Mouse (Mus musculus) olfactory bulb, adult 2 months (tissue): ENCODE measurements around the gene Gm11992.

Source experiments
- CTCF ChIP-seq: fragments of 200-500 bp; IDR thresholded peaks from 2 replicates; pipeline ENCODE4 v1.5.1; 2012; ENCODE audit warnings: low read depth, mild to moderate bottlenecking, low read length, moderate library complexity; ENCODE audit not compliant: insufficient read depth
- POLR2A ChIP-seq: fragments of 200-500 bp; IDR thresholded peaks from 2 replicates; pipeline ENCODE4 v1.6.1; 2012; ENCODE audit warnings: mild to moderate bottlenecking, low read depth, low read length, moderate library complexity; ENCODE audit not compliant: insufficient read depth

DNA sequence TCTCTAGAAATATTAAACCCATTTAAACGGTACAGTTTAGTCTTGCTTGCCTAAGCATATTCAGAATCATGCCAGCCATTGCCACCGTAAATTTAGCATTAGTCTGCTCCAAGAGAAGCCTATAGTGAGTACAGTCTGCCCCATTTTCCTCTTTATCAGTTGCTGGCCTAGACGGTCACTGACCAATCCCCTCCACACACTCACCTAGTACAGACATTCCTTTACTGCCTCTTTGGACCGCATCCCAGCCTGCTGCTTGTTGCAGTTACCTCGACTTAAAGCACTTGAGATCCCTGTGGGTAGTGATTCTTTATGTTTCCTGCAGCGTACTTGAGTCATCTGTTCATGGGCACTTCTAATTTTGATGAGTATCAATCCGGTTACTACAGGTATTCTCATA is 23.6 kb upstream of the Gm11992 start:
- no peak for TF ChIP-seq POLR2A
- no peak for TF ChIP-seq CTCF
